Mouse (Mus musculus): Measurements from ENCODE around the gene P2ry14. TPM values are rescaled to one million over a fixed set of nuclear protein-coding genes. Genes with fewer than 3 reads are reported as not detected.
A peak's percentile ranks its signal among the peaks of the same experiment; 100 is the strongest.

P2ry14 gene
- polyA plus RNA-seq, 1 experiment: not detected

- no peak for TF ChIP-seq GATA1 (IDR thresholded peaks at IDR 0.05; ENCODE audit: low read length)
These were observed 7.0 kb upstream of the P2ry14 start for GRCm38 (mm10) chr3:59160465-59160864.

- TF ChIP-seq GATA1 (IDR thresholded peaks at IDR 0.05; ENCODE audit: low read length): no peak
These were observed 3.6 kb upstream of the P2ry14 start for GRCm38 (mm10) chr3:59157048-59157447.

GRCm38 (mm10) chr3:59155404-59155803 is 2.0 kb upstream of the P2ry14 start:
- TF ChIP-seq GATA1 (IDR thresholded peaks at IDR 0.05; ENCODE audit: low read length): no peak

- TF ChIP-seq GATA1 (IDR thresholded peaks at IDR 0.05; ENCODE audit: low read length): no peak
These were observed 1.5 kb upstream of the P2ry14 start for GRCm38 (mm10) chr3:59154888-59155287.

GRCm38 (mm10) chr3:59150624-59151023 is 2.8 kb downstream of the P2ry14 start:
- no peak for TF ChIP-seq GATA1 (IDR thresholded peaks at IDR 0.05; ENCODE audit: low read length)

- no peak for TF ChIP-seq GATA1 (IDR thresholded peaks at IDR 0.05; ENCODE audit: low read length)
These were observed 3.8 kb downstream of the P2ry14 start for GRCm38 (mm10) chr3:59149646-59150045.

GRCm38 (mm10) chr3:59145194-59145593 is 8.2 kb downstream of the P2ry14 start:
- no peak for TF ChIP-seq GATA1 (IDR thresholded peaks at IDR 0.05; ENCODE audit: low read length)

- no peak for TF ChIP-seq GATA1 (IDR thresholded peaks at IDR 0.05; ENCODE audit: low read length)
These were observed 11.7 kb downstream of the P2ry14 start for GRCm38 (mm10) chr3:59141507-59142305.

- no peak for TF ChIP-seq GATA1 (IDR thresholded peaks at IDR 0.05; ENCODE audit: low read length)
These were observed 13.3 kb downstream of the P2ry14 start for GRCm38 (mm10) chr3:59140115-59140514.

GRCm38 (mm10) chr3:59139651-59140051 is 13.8 kb downstream of the P2ry14 start:
- TF ChIP-seq GATA1 (IDR thresholded peaks at IDR 0.05; ENCODE audit: low read length): no peak

- no peak for TF ChIP-seq GATA1 (IDR thresholded peaks at IDR 0.05; ENCODE audit: low read length)
These were observed 14.4 kb downstream of the P2ry14 start for GRCm38 (mm10) chr3:59138946-59139468.

- no peak for TF ChIP-seq GATA1 (IDR thresholded peaks at IDR 0.05; ENCODE audit: low read length)
These were observed 17.3 kb downstream of the P2ry14 start for GRCm38 (mm10) chr3:59135911-59136653.

- TF ChIP-seq GATA1 (IDR thresholded peaks at IDR 0.05; ENCODE audit: low read length): peak; percentile 6
These were observed 20.2 kb downstream of the P2ry14 start for GRCm38 (mm10) chr3:59133189-59133588.

- no peak for TF ChIP-seq GATA1 (IDR thresholded peaks at IDR 0.05; ENCODE audit: low read length)
These were observed 21.5 kb downstream of the P2ry14 start for GRCm38 (mm10) chr3:59131966-59132365.

GRCm38 (mm10) chr3:59131081-59131480 is 22.3 kb downstream of the P2ry14 start:
- no peak for TF ChIP-seq GATA1 (IDR thresholded peaks at IDR 0.05; ENCODE audit: low read length)

GRCm38 (mm10) chr3:59130431-59130830 is 23.0 kb downstream of the P2ry14 start:
- no peak for TF ChIP-seq GATA1 (IDR thresholded peaks at IDR 0.05; ENCODE audit: low read length)

Measured in G1E-ER4 (cell line).